Mouse (Mus musculus) megakaryocyte, embryonic 14.5 days (primary cell): ENCODE data around the gene Clrn3.

Experiments used
- FLI1 ChIP-seq: IDR thresholded peaks from 2 replicates; pipeline ENCODE4 v1.6.1; 2012; ENCODE audit warnings: low read length, inconsistent platforms, mixed read lengths
- GATA1 ChIP-seq: IDR thresholded peaks from 3 replicates; pipeline ENCODE4 v1.6.1; 2012; ENCODE audit warnings: mixed read lengths, low read length, inconsistent platforms, borderline replicate concordance

- no peak for TF ChIP-seq GATA1
- no peak for TF ChIP-seq FLI1
Observed at GRCm38 (mm10) chr7:135510431-135510830, 18.0 kb downstream of the Clrn3 start.
